Comparison of ENCODE assay signal across 33 mouse cellular contexts in genomic region chr10:34089517-34089916, GRCm38 (mm10). TPM values are rescaled to one million over a fixed set of nuclear protein-coding genes. Genes with fewer than 3 reads are reported as not detected.
DNase-seq lines count a peak whose midpoint lies in the region; ATAC-seq and TF ChIP-seq lines count a peak whose summit lies in the region.
"Had no signal": no experiment of that assay in that cellular context is flagged by ENCODE, and none has a peak within 500 bp of the region (broad histone marks: within the 10 kb centered on the region; RNA-seq: fewer than 3 reads in every experiment).

No protein-coding gene starts in this region.

- no peaks in the 10 kb centered on the region for H3K9me3 ChIP-seq in CH12.LX (replicated peaks; ENCODE audit: low read length)
- H3K9me3 ChIP-seq: embryonic facial prominence, embryonic 12.5 days; embryonic facial prominence, embryonic 15.5 days; forebrain, embryonic 12.5 days; forebrain, embryonic 15.5 days; heart, embryonic 10.5 days; heart, embryonic 13.5 days; hindbrain, embryonic 12.5 days; hindbrain, embryonic 15.5 days had no signal

- TF ChIP-seq POLR2A in CH12.LX (IDR thresholded peaks at IDR 0.05; ENCODE audit: low read depth, low read length): no peak
- no peak for TF ChIP-seq POLR2A in embryonic fibroblast, embryonic 13.5 days (IDR thresholded peaks at IDR 0.05; ENCODE audit: low read depth, low read length)

- no peak for TF ChIP-seq EP300 in CH12.LX (IDR thresholded peaks at IDR 0.05; ENCODE audit: low read length)

- peaks cover 0 to 18% of the 10 kb centered on the region in 2 experiments; a peak in 3 of 4 replicates for H3K4me1 ChIP-seq in CH12.LX (ENCODE audit: control insufficient read depth in 1 of 2, insufficient read depth in 2 of 2)
- peaks cover 2% of the 10 kb centered on the region; the same call in 1 of the 2 replicates for H3K4me1 ChIP-seq in embryonic fibroblast, embryonic 13.5 days (ENCODE audit: control insufficient read depth, insufficient read depth, low read length)
- H3K4me1 ChIP-seq: embryonic facial prominence, embryonic 12.5 days; embryonic facial prominence, embryonic 15.5 days; forebrain, embryonic 12.5 days; forebrain, embryonic 15.5 days; hindbrain, embryonic 12.5 days; hindbrain, embryonic 15.5 days had no signal

- dilution Hi-C loops in CH12.LX (cut with MboI; ENCODE audit: extremely low pct_ligation_motif_present, extremely low pct_unique_long_range_greater_than_20kb, low sequenced_read_pairs): no loop called here

- no peak for TF ChIP-seq RAD21 in CH12.LX (IDR thresholded peaks at IDR 0.05; ENCODE audit: low read depth, low read length)

- in situ Hi-C loops in CH12.LX (cut with MboI; ENCODE audit: low pct_ligation_motif_present, low pct_unique_long_range_greater_than_20kb, low sequenced_read_pairs): no loop called here

- peak; percentile 68 for ATAC-seq in megakaryocyte progenitor cell, adult 5-6 weeks (replicated peaks; ENCODE audit: poor library complexity)
- no peak for ATAC-seq in megakaryocyte, adult 5-6 weeks (ENCODE audit: poor library complexity, severe bottlenecking)
- ATAC-seq: forebrain, embryonic 15.5 days; intestine, postnatal 0 days had no signal

- no peak overlapping the region for H3K4me3 ChIP-seq in CH12.LX (replicated peaks in 1 of 3; ENCODE audit: low read depth in 2 of 3, low read length in 2 of 3, poor library complexity in 1 of 3)
- no peak overlapping the region for H3K4me3 ChIP-seq in embryonic fibroblast, embryonic 13.5 days (ENCODE audit: insufficient read depth, low read length)
- H3K4me3 ChIP-seq: embryonic facial prominence, embryonic 12.5 days; embryonic facial prominence, embryonic 15.5 days; erythroblast, embryonic 14.5 days; forebrain, embryonic 12.5 days; forebrain, embryonic 15.5 days; heart, adult 2 months; heart, embryonic 10.5 days; heart, embryonic 13.5 days; hindbrain, embryonic 12.5 days; hindbrain, embryonic 15.5 days had no signal

- no peak overlapping the region for H3K27ac ChIP-seq in CH12.LX (ENCODE audit: insufficient read depth, low read depth)
- H3K27ac ChIP-seq in embryonic fibroblast, embryonic 13.5 days (ENCODE audit: insufficient read depth, low read length): peak overlapping the region; percentile 24; the same call in 1 of the 2 replicates
- H3K27ac ChIP-seq: embryonic facial prominence, embryonic 12.5 days; embryonic facial prominence, embryonic 15.5 days; forebrain, embryonic 12.5 days; forebrain, embryonic 15.5 days; heart, adult 2 months; heart, embryonic 10.5 days; heart, embryonic 13.5 days; hindbrain, embryonic 12.5 days; hindbrain, embryonic 15.5 days had no signal

- H3K79me2 ChIP-seq in CH12.LX (replicated peaks; ENCODE audit: control insufficient read depth, extremely low read depth, insufficient read depth, poor library complexity, severe bottlenecking): no peaks in the 10 kb centered on the region

- no peaks in the 10 kb centered on the region for H3K36me3 ChIP-seq in CH12.LX (replicated peaks in 1 of 2; ENCODE audit: control insufficient read depth in 1 of 2, insufficient read depth in 1 of 2, low read length in 1 of 2)
- H3K36me3 ChIP-seq: embryonic facial prominence, embryonic 12.5 days; embryonic facial prominence, embryonic 15.5 days; forebrain, embryonic 12.5 days; forebrain, embryonic 15.5 days; heart, embryonic 10.5 days; heart, embryonic 13.5 days; hindbrain, embryonic 12.5 days; hindbrain, embryonic 15.5 days had no signal

- H3K9ac ChIP-seq in CH12.LX (ENCODE audit: insufficient read depth, low read depth): no peak overlapping the region
- H3K9ac ChIP-seq: embryonic facial prominence, embryonic 12.5 days; embryonic facial prominence, embryonic 15.5 days; forebrain, embryonic 12.5 days; forebrain, embryonic 15.5 days; heart, embryonic 13.5 days; hindbrain, embryonic 12.5 days; hindbrain, embryonic 15.5 days had no signal

- peaks cover 13% of the 10 kb centered on the region for H3K27me3 ChIP-seq in CH12.LX (replicated peaks)
- H3K27me3 ChIP-seq: embryonic facial prominence, embryonic 12.5 days; embryonic facial prominence, embryonic 15.5 days; forebrain, embryonic 12.5 days; forebrain, embryonic 15.5 days; heart, embryonic 13.5 days; hindbrain, embryonic 12.5 days; hindbrain, embryonic 15.5 days had no signal

- peak; percentile 8 for DNase-seq in CD4-positive, CD25-positive, alpha-beta regulatory T cell, adult 2 months (ENCODE audit: low read depth, low spot score)
- DNase-seq in CH12.LX (ENCODE audit: extremely low read depth): no peak
- no peak for DNase-seq in cerebellum, postnatal 25 days
- DNase-seq in retina, postnatal 1 day: no peak
- DNase-seq: adrenal gland, postnatal 10 days; cerebellum, adult 11-12 months; cerebellum, adult 8-10 months; cerebellum, postnatal 10 days; gastrocnemius, postnatal 14 days; heart, adult 2 months; heart, postnatal 14 days; heart, postnatal 4 days; kidney, adult 8-10 months had no signal

- H3K4me2 ChIP-seq in CH12.LX (ENCODE audit: insufficient read depth, low read depth, poor library complexity, severe bottlenecking): no peak overlapping the region
- H3K4me2 ChIP-seq: embryonic facial prominence, embryonic 12.5 days; embryonic facial prominence, embryonic 15.5 days; forebrain, embryonic 12.5 days; forebrain, embryonic 15.5 days; heart, embryonic 13.5 days; hindbrain, embryonic 12.5 days; hindbrain, embryonic 15.5 days had no signal

- TF ChIP-seq CTCF in CH12.LX (conservative IDR thresholded peaks at IDR 0.05 in 1 of 2, IDR thresholded peaks at IDR 0.05 in 1 of 2; ENCODE audit: low read depth in 2 of 2, low read length in 2 of 2): no peak
- no peak for TF ChIP-seq CTCF in embryonic fibroblast, embryonic 13.5 days (IDR thresholded peaks at IDR 0.05; ENCODE audit: borderline replicate concordance, insufficient read depth, low read length)

TF ChIP-seq in CH12.LX, 34 proteins besides CTCF, POLR2A, EP300 and RAD21:
- peak; percentile 72 for TF ChIP-seq TBP (conservative IDR thresholded peaks at IDR 0.05; ENCODE audit: low read depth, low read length)
- TF ChIP-seq RCOR1 (conservative IDR thresholded peaks at IDR 0.05; ENCODE audit: low read depth, low read length): no peak
- no peak for TF ChIP-seq MAZ (IDR thresholded peaks at IDR 0.05; ENCODE audit: low read depth, low read length)
- no peak for TF ChIP-seq SMC3 (IDR thresholded peaks at IDR 0.05; ENCODE audit: low read depth, low read length)
- TF ChIP-seq USF2 (conservative IDR thresholded peaks at IDR 0.05; ENCODE audit: low read depth, low read length): no peak

RNA-seq across cellular contexts. Expression of gene Calhm5, which starts 6.8 kb away (rescaled TPM):
- 0.04 TPM in 1 of 2 replicates, not detected in the other for total RNA-seq in CH12.LX (2012; rRNA removed)
- total RNA-seq in CH12.LX (2014; rRNA removed): 0.28 TPM in 2 replicates
- polyA plus RNA-seq in CH12.LX (2012; ENCODE audit: insufficient read length, low read depth): 0.05 and 0.09 TPM in 2 replicates
- 2.0 and 2.7 TPM in 2 replicates for polyA plus RNA-seq in embryonic fibroblast, embryonic 13.5 days (2011; ENCODE audit: insufficient read length, low read depth, missing spikeins)
- total RNA-seq in megakaryocyte progenitor cell, adult 5-6 weeks (2015): not detected in 2 replicates
- total RNA-seq in megakaryocyte progenitor cell, adult 5-6 weeks (2017): not detected in 2 replicates
- not detected in 2 replicates for total RNA-seq in megakaryocyte, adult 5-6 weeks (2015)
- not detected in 2 replicates for total RNA-seq in megakaryocyte, adult 5-6 weeks (2017)
- polyA plus RNA-seq: erythroblast, embryonic 14.5 days had no signal

RNA-seq across cellular contexts. Expression of gene Calhm6, which starts 38.3 kb away (rescaled TPM):
- total RNA-seq in CH12.LX (2012; rRNA removed): 0.17 and 0.21 TPM in 2 replicates
- 0.38 and 0.58 TPM in 2 replicates for total RNA-seq in CH12.LX (2014; rRNA removed)
- 0.29 and 0.30 TPM in 2 replicates for polyA plus RNA-seq in CH12.LX (2012; ENCODE audit: insufficient read length, low read depth)
- polyA plus RNA-seq in embryonic fibroblast, embryonic 13.5 days (2011; ENCODE audit: insufficient read length, low read depth, missing spikeins): not detected in 2 replicates
- 3.4 and 3.8 TPM in 2 replicates for total RNA-seq in megakaryocyte progenitor cell, adult 5-6 weeks (2015)
- total RNA-seq in megakaryocyte progenitor cell, adult 5-6 weeks (2017): 2.6 and 3.5 TPM in 2 replicates
- 3.9 and 9.1 TPM in 2 replicates for total RNA-seq in megakaryocyte, adult 5-6 weeks (2015)
- total RNA-seq in megakaryocyte, adult 5-6 weeks (2017): 3.0 and 4.7 TPM in 2 replicates
- total RNA-seq: heart, postnatal 14 days had no signal
- polyA plus RNA-seq: erythroblast, embryonic 14.5 days had no signal

RNA-seq across cellular contexts. Expression of gene Calhm4, which starts 45.4 kb away (rescaled TPM):
- total RNA-seq in CH12.LX (2012; rRNA removed) (0.04 TPM in 1 of 2 replicates, not detected in the other), CH12.LX (2014; rRNA removed) (not detected in 2 replicates)
- not detected in 2 replicates for polyA plus RNA-seq in CH12.LX (2012; ENCODE audit: insufficient read length, low read depth)
- polyA plus RNA-seq in embryonic fibroblast, embryonic 13.5 days (2011; ENCODE audit: insufficient read length, low read depth, missing spikeins): 0.14 TPM in 1 of 2 replicates, not detected in the other
- not detected in 2 replicates for total RNA-seq in megakaryocyte progenitor cell, adult 5-6 weeks (2015)
- not detected in 2 replicates for total RNA-seq in megakaryocyte progenitor cell, adult 5-6 weeks (2017)
- not detected in 2 replicates for total RNA-seq in megakaryocyte, adult 5-6 weeks (2015)
- total RNA-seq in megakaryocyte, adult 5-6 weeks (2017): not detected in 2 replicates
- total RNA-seq: adrenal gland, adult 18-20 months; adrenal gland, postnatal 10 days; gastrocnemius, adult 18-20 months; gastrocnemius, postnatal 14 days; heart, adult 2 months; heart, postnatal 14 days; heart, postnatal 4 days had no signal
- polyA plus RNA-seq: brain, embryonic 14.5 days; embryonic facial prominence, embryonic 12.5 days; erythroblast, embryonic 14.5 days; forebrain, embryonic 12.5 days; forebrain, embryonic 15.5 days; gonadal fat pad, adult 2 months; heart, adult 2 months; heart, embryonic 10.5 days; heart, embryonic 13.5 days; heart, embryonic 16.5 days; hindbrain, embryonic 12.5 days; hindbrain, embryonic 15.5 days; intestine, embryonic 14.5 days; intestine, postnatal 0 days had no signal

RNA-seq across cellular contexts. Expression of gene Trappc3l, which starts 52.1 kb away (rescaled TPM):
- total RNA-seq in CH12.LX (2012; rRNA removed): not detected in 2 replicates
- not detected in 2 replicates for total RNA-seq in CH12.LX (2014; rRNA removed)
- not detected in 2 replicates for polyA plus RNA-seq in CH12.LX (2012; ENCODE audit: insufficient read length, low read depth)
- polyA plus RNA-seq in embryonic fibroblast, embryonic 13.5 days (2011; ENCODE audit: insufficient read length, low read depth, missing spikeins): not detected in 2 replicates
- not detected in 2 replicates for total RNA-seq in megakaryocyte progenitor cell, adult 5-6 weeks (2015)
- not detected in 2 replicates for total RNA-seq in megakaryocyte progenitor cell, adult 5-6 weeks (2017)
- total RNA-seq in megakaryocyte, adult 5-6 weeks (2015): not detected in 2 replicates
- total RNA-seq in megakaryocyte, adult 5-6 weeks (2017): not detected in 2 replicates
- total RNA-seq: adrenal gland, adult 18-20 months; adrenal gland, postnatal 10 days; ES-E14; gastrocnemius, adult 18-20 months; gastrocnemius, postnatal 14 days; heart, adult 2 months; heart, postnatal 14 days; heart, postnatal 4 days had no signal
- polyA plus RNA-seq: embryonic facial prominence, embryonic 12.5 days; embryonic facial prominence, embryonic 15.5 days; erythroblast, embryonic 14.5 days; forebrain, embryonic 12.5 days; forebrain, embryonic 15.5 days; gonadal fat pad, adult 2 months; heart, adult 2 months; heart, embryonic 10.5 days; heart, embryonic 13.5 days; heart, embryonic 16.5 days; hindbrain, embryonic 12.5 days; hindbrain, embryonic 15.5 days; intestine, embryonic 14.5 days; intestine, postnatal 0 days had no signal
